Mouse (Mus musculus): ENCODE results near the gene Plcb2.

DNA sequence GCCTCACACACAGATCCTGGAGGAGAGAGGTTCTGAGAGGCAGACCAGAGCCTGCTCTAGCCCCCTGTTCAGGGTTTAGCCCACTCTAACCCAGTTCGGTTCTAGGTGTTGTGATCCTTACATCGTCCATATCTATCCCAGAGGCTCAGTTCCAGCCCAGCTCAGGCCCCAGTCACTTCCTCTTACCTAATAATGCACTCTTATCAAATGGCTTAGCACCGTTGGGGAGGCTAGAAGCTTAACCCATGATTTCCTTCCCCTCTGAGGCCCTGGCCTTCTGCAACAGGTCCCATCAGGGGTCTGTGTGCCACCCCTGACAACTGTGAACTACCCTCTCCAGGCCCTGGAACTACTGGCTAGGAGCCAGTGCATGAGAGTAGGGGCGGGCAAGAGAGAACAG lies 956 bp upstream of the Plcb2 start:
- TF ChIP-seq CTCF (IDR thresholded peaks at IDR 0.05; ENCODE audit: borderline replicate concordance, insufficient read depth, low read length) = no peak
- no peak for TF ChIP-seq POLR2A (IDR thresholded peaks at IDR 0.05; ENCODE audit: low read depth, low read length)

Measured in embryonic fibroblast, embryonic 13.5 days (primary cell).